Mouse (Mus musculus) thymus, postnatal 0 days (tissue): ENCODE measurements around the gene Pbld1. TPM values are rescaled to one million over a fixed set of nuclear protein-coding genes. Genes with fewer than 3 reads are reported as not detected.

ENCODE experiments used
- DNase-seq: peaks from one replicate; pipeline ENCODE4 v3.0.0-alpha.2; 2015; ENCODE audit warnings: low spot score
- polyA plus RNA-seq: library from polyadenylated mRNA; unstranded; fragments of >200 nt; fragmentation: Nextera tagmentation; extraction: Ambion mirVana; gene quantifications from 2 replicates; pipeline ENCODE4 v1.2.1, GENCODE M21; 2015

Gene Pbld1
- polyA plus RNA-seq, result 0.44 and 0.55 TPM in 2 replicates

DNA sequence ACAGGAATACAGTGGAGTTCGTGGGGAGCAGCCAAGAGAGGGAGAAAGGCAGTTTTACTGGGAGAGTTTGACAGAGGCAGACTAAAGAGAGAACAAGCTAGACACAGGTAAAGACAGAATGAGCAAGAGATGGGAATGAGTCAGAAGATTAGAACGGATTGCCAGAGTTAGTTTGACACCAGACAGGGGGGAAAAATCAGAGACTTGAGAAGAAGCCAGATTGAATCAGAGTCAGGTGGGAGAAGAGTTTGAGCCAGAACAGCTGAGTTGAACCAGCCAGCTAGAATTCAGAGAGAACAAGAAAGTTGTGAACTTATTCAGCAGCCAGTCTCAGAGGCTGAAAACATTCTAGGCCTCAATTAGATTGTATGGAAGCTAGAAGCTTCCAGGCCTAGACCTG, at the start of gene Pbld1:
Gene Pbld1, plus strand, starts transcription at position 301 of the 400 bp plus-strand sequence.
- DNase-seq, result no peak

- DNase-seq, result no peak
These were observed 49.7 kb upstream of the Pbld1 start for GRCm38 (mm10) chr10:63010268-63010667.

GRCm38 (mm10) chr10:63011556-63011955, 48.4 kb upstream of the Pbld1 start:
- no peak for DNase-seq

GRCm38 (mm10) chr10:63013476-63013875, 46.5 kb upstream of the Pbld1 start:
- no peak for DNase-seq

GRCm38 (mm10) chr10:63014168-63014567, 45.8 kb upstream of the Pbld1 start:
- DNase-seq, result no peak

DNA sequence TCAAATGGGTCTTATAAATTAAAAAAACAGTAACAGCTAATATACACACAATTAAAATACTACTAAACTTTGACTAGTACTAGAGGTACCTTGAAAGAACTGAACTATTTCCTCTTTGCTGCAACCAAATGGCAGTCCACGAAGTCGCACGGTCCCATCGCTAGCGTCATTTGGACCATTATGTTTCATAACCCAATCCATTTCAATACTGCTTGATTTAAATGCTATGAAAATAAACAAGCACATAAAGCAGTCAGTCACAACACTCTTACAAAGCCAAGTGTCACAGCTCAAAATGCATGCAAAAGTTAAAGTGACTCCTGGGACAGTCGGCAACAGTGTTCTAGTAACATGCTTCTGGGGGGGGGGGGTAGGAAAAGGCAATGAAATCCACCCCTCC, 40.7 kb upstream of the Pbld1 start:
- no peak for DNase-seq

DNA sequence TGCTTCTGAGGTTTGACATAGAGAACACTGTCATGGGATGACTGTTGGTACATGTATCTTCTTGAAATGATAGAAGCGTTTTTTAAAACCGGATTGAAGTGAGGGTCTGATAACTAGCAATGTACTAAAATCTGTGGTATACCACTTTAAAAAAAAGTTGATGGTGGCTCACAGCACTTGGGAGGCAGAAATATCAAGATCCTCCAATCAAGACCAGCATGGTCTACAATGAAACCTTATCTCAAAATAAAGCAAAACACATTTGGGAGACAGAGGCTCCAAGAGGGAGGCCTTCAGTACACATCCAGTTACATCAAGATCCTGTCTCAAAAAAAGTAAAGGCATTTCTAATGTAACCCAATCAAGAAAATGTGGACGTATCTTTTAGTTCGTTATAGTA, 38.3 kb upstream of the Pbld1 start:
- no peak for DNase-seq

- peak; percentile 14 for DNase-seq
These were observed 37.3 kb upstream of the Pbld1 start for GRCm38 (mm10) chr10:63022541-63023120.

DNA sequence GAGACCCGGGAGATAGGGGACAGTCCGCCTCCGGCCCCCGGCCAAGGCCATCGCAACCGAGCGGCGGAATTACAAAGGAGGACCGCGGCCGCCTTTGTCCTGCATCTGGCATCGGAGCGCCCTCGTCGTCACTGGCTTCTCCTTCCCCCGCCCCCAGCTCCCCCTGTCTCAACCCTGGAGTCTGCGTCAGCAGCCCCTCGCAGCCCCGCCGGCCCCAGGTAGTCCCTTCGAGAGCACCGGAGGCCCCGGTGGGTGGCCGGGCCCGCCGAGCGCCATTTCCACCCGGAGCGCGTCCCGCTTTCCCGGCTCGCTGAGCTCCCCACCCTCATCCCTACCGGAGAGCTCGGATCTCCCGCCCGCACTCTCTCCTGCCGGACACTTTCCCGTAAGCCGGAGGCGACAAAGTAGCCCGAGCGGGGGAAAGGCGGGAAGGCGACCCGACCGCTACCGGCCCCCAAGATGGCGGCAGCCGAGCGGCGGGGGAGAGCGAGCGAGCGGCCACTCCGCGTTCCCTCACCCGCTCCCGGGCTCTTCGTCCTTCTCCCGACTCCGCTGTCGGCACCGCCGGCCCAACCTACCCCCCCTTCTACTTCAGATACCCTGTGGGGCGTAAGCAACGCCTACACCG, 36.7 kb upstream of the Pbld1 start:
- peak; percentile 63 for DNase-seq

DNA sequence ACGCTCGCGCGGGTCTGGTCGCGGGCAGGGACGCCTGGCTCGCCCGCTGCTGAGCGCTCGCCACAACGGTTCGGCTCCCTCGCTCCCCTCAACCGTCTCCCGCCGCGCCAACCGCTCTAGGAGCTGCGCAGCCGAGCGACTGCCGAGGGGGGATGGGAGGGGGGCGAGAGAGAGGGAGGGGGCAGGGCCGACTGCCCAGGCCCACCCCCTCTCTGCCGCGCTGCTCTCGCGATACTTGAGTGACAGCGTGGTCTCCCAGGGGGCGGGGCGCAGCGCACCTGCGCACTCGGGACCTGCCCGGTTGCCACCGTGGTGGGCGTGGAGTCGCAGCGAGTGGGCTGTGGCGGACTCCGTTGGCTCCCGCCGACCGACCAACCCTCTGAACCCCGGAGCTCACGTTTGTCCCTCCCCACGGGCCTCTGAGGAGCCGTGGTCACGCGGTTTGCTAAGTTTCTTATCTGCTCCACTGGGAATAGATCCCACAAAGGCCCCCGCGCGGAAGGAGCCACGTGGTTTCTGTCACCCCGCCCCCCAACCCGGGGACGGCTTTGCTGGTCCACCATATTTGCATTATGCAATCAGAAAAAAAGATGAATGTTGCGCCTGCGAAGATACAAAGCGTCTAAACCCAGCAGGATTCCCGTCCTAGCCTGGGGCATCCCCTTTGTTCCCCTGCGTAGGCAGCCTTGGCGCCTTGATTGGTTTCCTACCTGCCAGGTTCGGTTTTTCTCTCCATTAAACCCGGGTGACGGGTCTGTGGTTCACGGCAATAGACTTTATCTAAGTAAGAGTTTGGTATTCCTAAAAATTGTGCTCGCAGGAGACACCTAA, 36.0 kb upstream of the Pbld1 start, which contains the start of the genes Hnrnph3 and Pbld2:
Gene Hnrnph3, minus strand, starts transcription at position 469 of the 831 bp plus-strand sequence.
Gene Pbld2, plus strand, starts transcription at position 567 of the 831 bp plus-strand sequence.
- DNase-seq, result peak; percentile 98

- DNase-seq, result peak; percentile 13
These were observed 35.4 kb upstream of the Pbld1 start for GRCm38 (mm10) chr10:63024580-63024910.

- no peak for DNase-seq
These were observed 34.9 kb upstream of the Pbld1 start for GRCm38 (mm10) chr10:63025016-63025415.

DNA sequence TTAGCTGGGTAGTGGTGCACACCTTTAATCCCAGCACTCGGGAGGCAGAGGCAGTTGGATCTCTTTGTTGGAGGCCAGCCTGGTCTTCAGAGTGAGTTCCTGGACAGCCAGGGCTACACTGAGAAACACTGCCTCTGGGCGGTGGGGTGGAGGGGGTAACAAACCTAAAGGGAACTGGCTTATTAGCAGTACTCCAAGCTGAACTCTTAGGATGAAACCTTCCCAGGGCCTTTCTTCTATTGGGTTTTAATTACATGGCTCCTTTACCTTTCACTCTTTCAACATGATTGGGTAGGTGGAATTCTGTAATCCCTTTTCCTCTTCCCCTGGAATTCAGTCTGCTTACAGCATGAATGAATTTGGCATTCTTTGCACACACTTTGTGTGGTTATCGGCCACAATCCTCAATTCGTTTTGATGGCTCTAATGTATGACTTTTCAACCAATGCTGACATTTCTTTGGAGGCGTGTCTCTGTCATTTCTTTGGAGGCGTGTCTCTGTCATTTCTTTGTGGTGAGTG, 34.4 kb upstream of the Pbld1 start:
- no peak for DNase-seq

GRCm38 (mm10) chr10:63026156-63026794, 33.7 kb upstream of the Pbld1 start:
- no peak for DNase-seq

DNA sequence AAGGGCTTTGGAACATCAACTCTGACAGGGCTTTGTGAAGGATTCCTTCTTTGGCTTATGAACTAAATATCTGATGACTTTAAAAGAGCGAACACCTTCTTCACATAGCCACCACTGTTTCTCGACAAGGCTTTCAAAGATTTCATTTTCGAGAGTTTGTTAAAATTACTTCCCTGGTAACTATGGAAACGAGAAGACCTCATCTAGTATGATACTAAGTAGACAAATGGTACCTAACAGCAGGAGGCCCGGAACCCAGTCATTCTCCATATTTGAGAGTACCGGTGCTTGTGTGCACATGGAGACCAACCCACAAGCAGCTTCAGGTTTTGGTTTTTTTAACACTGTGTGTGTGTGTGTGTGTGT, 33.2 kb upstream of the Pbld1 start:
- no peak for DNase-seq

DNA sequence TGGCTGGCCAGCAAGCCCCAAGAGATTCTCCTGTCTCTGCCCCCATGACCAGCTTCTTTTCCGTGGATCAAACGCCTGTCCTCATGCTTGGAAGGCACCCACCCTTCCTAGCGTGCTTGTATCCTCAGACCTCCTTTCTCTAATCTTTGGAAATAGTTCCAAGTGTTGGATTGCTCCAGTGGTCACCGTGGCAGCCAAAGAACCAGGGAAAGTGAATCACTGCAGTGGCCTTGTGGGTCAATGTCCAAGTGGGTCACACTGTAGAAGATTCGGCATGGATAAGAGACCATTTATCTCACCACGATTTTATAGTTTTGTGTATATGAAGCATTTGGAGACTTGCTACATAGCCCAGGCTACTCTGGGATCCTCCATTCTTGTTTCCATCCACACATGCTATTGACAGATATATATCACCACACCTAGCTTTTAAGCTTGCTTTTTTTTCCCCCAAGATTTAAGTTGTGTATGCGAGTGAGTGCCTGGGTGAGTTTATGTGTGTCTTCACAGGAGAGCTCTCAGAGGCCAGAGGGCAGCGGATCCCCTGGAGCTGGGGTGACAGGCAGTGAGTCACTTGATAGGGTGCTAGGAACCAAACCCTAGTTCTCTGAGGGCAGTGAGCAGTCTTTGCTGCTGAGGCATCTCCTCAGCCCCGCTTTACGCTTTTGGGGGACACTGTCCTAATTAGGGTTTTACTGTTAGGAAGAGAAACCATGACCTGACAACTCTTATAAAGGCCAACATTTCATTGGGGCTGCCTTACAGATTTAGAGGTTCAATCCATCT, 32.4 kb upstream of the Pbld1 start:
- DNase-seq, result no peak

- no peak for DNase-seq
These were observed 31.6 kb upstream of the Pbld1 start for GRCm38 (mm10) chr10:63028396-63028795.

- DNase-seq, result no peak
These were observed 27.7 kb upstream of the Pbld1 start for GRCm38 (mm10) chr10:63032267-63032666.

- no peak for DNase-seq
These were observed 27.0 kb upstream of the Pbld1 start for GRCm38 (mm10) chr10:63032956-63033355.

GRCm38 (mm10) chr10:63038571-63039320, 21.2 kb upstream of the Pbld1 start:
- no peak for DNase-seq
